In the genomic region with DNA sequence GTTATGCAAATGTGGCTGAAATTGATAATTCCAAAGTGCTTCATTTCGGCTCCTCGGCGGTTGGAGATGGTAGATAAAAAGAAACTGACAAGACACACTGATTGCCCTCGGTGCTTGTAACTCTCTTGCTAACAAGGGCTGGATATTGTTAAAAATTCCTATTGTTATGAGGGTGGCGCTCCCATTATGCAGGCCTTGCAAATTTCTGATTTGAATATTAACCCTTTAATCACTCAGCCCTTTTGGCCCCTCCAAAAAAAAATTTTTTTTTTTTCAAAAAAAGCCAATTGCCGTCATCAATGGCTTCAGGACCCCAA, we compare ENCODE assay signal across 9 mouse cellular contexts.
A peak's percentile ranks its signal among the peaks of the same experiment; 100 is the strongest.
DNase-seq lines count a peak whose midpoint lies in the region; ATAC-seq lines count a peak whose summit lies in the region.
"Had no signal": no experiment of that assay in that cellular context is flagged by ENCODE, and none has a peak within 500 bp of the region (broad histone marks: within the 10 kb centered on the region; RNA-seq: fewer than 3 reads in every experiment).

No protein-coding gene starts in this region.

- no peak overlapping the region for H3K27ac ChIP-seq in neural tube, embryonic 11.5 days (ENCODE audit: low read depth, low read length)
- H3K27ac ChIP-seq in liver, embryonic 12.5 days: no peak overlapping the region
- H3K27ac ChIP-seq in stomach, embryonic 16.5 days (ENCODE audit: low read length): no peak overlapping the region

- intact Hi-C loops in left cerebral cortex, postnatal 4 days (cut with DNase I): loop anchor here (10.0 kb wide), 1 partner anchor 95 kb away; no protein-coding TSS in a partner anchor

- H3K36me3 ChIP-seq in neural tube, embryonic 11.5 days (ENCODE audit: control insufficient read depth, insufficient read depth, low read length): no peaks in the 10 kb centered on the region
- H3K36me3 ChIP-seq in liver, embryonic 12.5 days: no peaks in the 10 kb centered on the region
- H3K36me3 ChIP-seq in stomach, embryonic 16.5 days (ENCODE audit: control insufficient read depth, insufficient read depth, low read length): no peaks in the 10 kb centered on the region

- no peak overlapping the region for H3K9ac ChIP-seq in neural tube, embryonic 11.5 days (ENCODE audit: low read length)
- H3K9ac ChIP-seq in liver, embryonic 12.5 days: no peak overlapping the region
- no peak overlapping the region for H3K9ac ChIP-seq in stomach, embryonic 16.5 days (ENCODE audit: low read length)

- peak overlapping the region; percentile 23; the same call in 1 of the 2 replicates for H3K4me3 ChIP-seq in neural tube, embryonic 11.5 days (ENCODE audit: low read depth, low read length)
- H3K4me3 ChIP-seq in liver, embryonic 12.5 days: no peak overlapping the region
- peak overlapping the region; percentile 22; the same call in 1 of the 2 replicates for H3K4me3 ChIP-seq in stomach, embryonic 16.5 days (replicated peaks; ENCODE audit: low read length)

- no peak for ATAC-seq in neural tube, embryonic 11.5 days (ENCODE audit: insufficient read depth, low FRiP score, low TSS enrichment)
- ATAC-seq in liver, embryonic 12.5 days: no peak
- ATAC-seq in stomach, embryonic 16.5 days (ENCODE audit: insufficient read depth, low FRiP score): no peak

- peaks cover 20% of the 10 kb centered on the region for H3K4me1 ChIP-seq in neural tube, embryonic 11.5 days (ENCODE audit: control insufficient read depth, insufficient read depth, low read length)
- peaks cover 1% of the 10 kb centered on the region; the same call in 1 of the 2 replicates for H3K4me1 ChIP-seq in liver, embryonic 12.5 days
- no peaks in the 10 kb centered on the region for H3K4me1 ChIP-seq in stomach, embryonic 16.5 days (ENCODE audit: control insufficient read depth, insufficient read depth, low read length)

- DNase-seq in embryo, embryonic 10 days (ENCODE audit: low spot score): peak; percentile 29
- DNase-seq in embryo, embryonic 9.5 days (ENCODE audit: extremely low spot score): no peak
- DNase-seq in neural tube, embryonic 11.5 days (ENCODE audit: low spot score): no peak
- DNase-seq in neural tube, embryonic 10.5 days (ENCODE audit: extremely low spot score, low spot score): no peak
- DNase-seq in left cerebral cortex, postnatal 4 days: no peak
- no peak for DNase-seq in kidney, adult 18-20 months
- DNase-seq: thymus, postnatal 25 days had no signal

- 0 out of 2 replicates have a peak, but pooled peaks cover 8% of the 10 kb centered on the region for H3K27me3 ChIP-seq in neural tube, embryonic 11.5 days (ENCODE audit: control insufficient read depth, insufficient read depth, low read length)
- peaks cover 69% of the 10 kb centered on the region for H3K27me3 ChIP-seq in liver, embryonic 12.5 days (replicated peaks)
- H3K27me3 ChIP-seq in stomach, embryonic 16.5 days (ENCODE audit: control insufficient read depth, insufficient read depth, low read length): peaks cover 47% of the 10 kb centered on the region

- WGBS in neural tube, embryonic 11.5 days: 3% methylated on average over 6 of the region's 6 CpGs
- WGBS in liver, embryonic 12.5 days (ENCODE audit: insufficient replicate concordance): 11% methylated on average over 6 of the region's 6 CpGs
- 14% methylated on average over 6 of the region's 6 CpGs for WGBS in stomach, embryonic 16.5 days

- peak overlapping the region; percentile 56 for H3K4me2 ChIP-seq in neural tube, embryonic 11.5 days (ENCODE audit: low read depth)
- peak overlapping the region; percentile 36 for H3K4me2 ChIP-seq in liver, embryonic 12.5 days
- peak overlapping the region; percentile 44; the same call in 1 of the 2 replicates for H3K4me2 ChIP-seq in stomach, embryonic 16.5 days (ENCODE audit: low read depth, low read length)

- no peaks in the 10 kb centered on the region for H3K9me3 ChIP-seq in neural tube, embryonic 11.5 days (ENCODE audit: control insufficient read depth, low read length)
- H3K9me3 ChIP-seq in liver, embryonic 12.5 days (replicated peaks): no peaks in the 10 kb centered on the region
- no peaks in the 10 kb centered on the region for H3K9me3 ChIP-seq in stomach, embryonic 16.5 days (replicated peaks; ENCODE audit: control insufficient read depth, low read length)
